Mouse (Mus musculus) myocyte (in vitro differentiated cells): ENCODE data around the gene Iqschfp. TPM values are rescaled to one million over a fixed set of nuclear protein-coding genes. Genes with fewer than 3 reads are reported as not detected.
A peak's percentile ranks its signal among the peaks of the same experiment; 100 is the strongest.

ENCODE experiments used
- H3K27me3 ChIP-seq: one replicate; pipeline ENCODE4 v1.6.1; 2011; ENCODE audit not compliant: control insufficient read depth, insufficient read depth, insufficient read length
- H3K36me3 ChIP-seq: one replicate; pipeline ENCODE4 v1.6.1; 2011; ENCODE audit not compliant: control insufficient read depth, insufficient read depth
- H3K4me2 ChIP-seq: one replicate; pipeline ENCODE4 v1.6.1; 2011; ENCODE audit warnings: low read depth, control low read depth
- H3K4me3 ChIP-seq: one replicate; pipeline ENCODE4 v1.5.1; 2011; ENCODE audit warnings: mild to moderate bottlenecking, control low read depth, moderate library complexity
- H3K79me2 ChIP-seq: one replicate; pipeline ENCODE4 v1.6.1; 2011; ENCODE audit not compliant: control insufficient read depth, insufficient read depth
- H3ac ChIP-seq: one replicate; pipeline ENCODE4 v1.6.1; 2011; ENCODE audit not compliant: control insufficient read depth, insufficient read length
- CEBPB ChIP-seq: IDR thresholded peaks from 2 replicates; pipeline ENCODE4 v1.6.1; 2011; ENCODE audit warnings: mild to moderate bottlenecking, moderate library complexity; ENCODE audit not compliant: poor library complexity, insufficient read depth, severe bottlenecking
- E2F4 ChIP-seq: IDR thresholded peaks from one replicate; pipeline ENCODE4 v1.6.1; 2011; ENCODE audit warnings: mild to moderate bottlenecking, control low read depth, moderate library complexity; ENCODE audit not compliant: insufficient read depth
- MAX ChIP-seq: IDR thresholded peaks from one replicate; pipeline ENCODE4 v1.6.1; 2011; ENCODE audit warnings: low read depth, mild to moderate bottlenecking, control low read depth
- MYOD1 ChIP-seq, 3 experiments: IDR thresholded peaks; one replicate each; pipeline ENCODE4 v1.6.1; 2011; ENCODE audit warnings: control low read depth in 2 of 3, low read depth in 2 of 3, mild to moderate bottlenecking in 2 of 3, moderate library complexity in 1 of 3; ENCODE audit not compliant: insufficient read length in 2 of 3, control insufficient read depth in 1 of 3
- MYOG ChIP-seq, 3 experiments: IDR thresholded peaks; one replicate each; pipeline ENCODE4 v1.6.1; 2011; ENCODE audit warnings: control low read depth in 2 of 3, low read depth in 2 of 3, mild to moderate bottlenecking in 2 of 3; ENCODE audit not compliant: insufficient read length in 2 of 3, control insufficient read depth in 1 of 3, insufficient read depth in 1 of 3
- POLR2A ChIP-seq: IDR thresholded peaks from one replicate; pipeline ENCODE4 v1.6.1; 2011; ENCODE audit warnings: low read depth, mild to moderate bottlenecking, control low read depth, moderate library complexity; ENCODE audit not compliant: insufficient read length
- POLR2AphosphoS2 ChIP-seq: IDR thresholded peaks from one replicate; pipeline ENCODE4 v1.6.1; 2011; ENCODE audit warnings: low read depth, control low read depth; ENCODE audit not compliant: insufficient read length
- REST ChIP-seq: IDR thresholded peaks from one replicate; pipeline ENCODE4 v1.6.1; 2011; ENCODE audit warnings: mild to moderate bottlenecking, control low read depth, moderate library complexity; ENCODE audit not compliant: insufficient read depth, insufficient read length
- SRF ChIP-seq: IDR thresholded peaks from one replicate; pipeline ENCODE4 v1.6.1; 2011; ENCODE audit warnings: low read depth; ENCODE audit not compliant: control insufficient read depth, insufficient read length
- TCF12 ChIP-seq: IDR thresholded peaks from one replicate; pipeline ENCODE4 v1.6.1; 2011; ENCODE audit warnings: mild to moderate bottlenecking, control low read depth; ENCODE audit not compliant: poor library complexity, insufficient read depth, severe bottlenecking
- TCF3 ChIP-seq: IDR thresholded peaks from one replicate; pipeline ENCODE4 v1.6.1; 2011; ENCODE audit warnings: low read depth, control low read depth; ENCODE audit not compliant: insufficient read length
- USF1 ChIP-seq: IDR thresholded peaks from one replicate; pipeline ENCODE4 v1.6.1; 2011; ENCODE audit warnings: low read depth, mild to moderate bottlenecking, control low read depth, moderate library complexity
- polyA plus RNA-seq: library from polyadenylated mRNA; unstranded; fragments of >200 nt; fragmentation: generic; extraction: Trizol; gene quantifications from one replicate; pipeline ENCODE4 v1.2.1, GENCODE M21; 2012; ENCODE audit warnings: missing spikeins

The Iqschfp gene
- polyA plus RNA-seq, 1 experiment, result not detected

GRCm38 (mm10) chr3:68493586-68494295 lies 601.7 kb downstream of the Iqschfp start:
- peak overlapping the region; percentile 91 for H3K4me3 ChIP-seq
- peak overlapping the region; percentile 89 for H3ac ChIP-seq
- peaks cover 33% of the 10 kb centered on the region for H3K79me2 ChIP-seq
- TF ChIP-seq E2F4 (no peak), POLR2AphosphoS2 (peak; percentile 77), REST (peak; percentile 54), SRF (no peak), MYOD1 (IDR thresholded peaks at IDR 0.05; ENCODE audit: control insufficient read depth in 1 of 3, insufficient read length in 2 of 3, low read depth in 2 of 3) (peak in 1 of 3 experiments; percentile 24), TCF3 (no peak), POLR2A (peak; percentile 83), MYOG (IDR thresholded peaks at IDR 0.05; ENCODE audit: control insufficient read depth in 1 of 3, insufficient read depth in 1 of 3, insufficient read length in 2 of 3, low read depth in 2 of 3) (peak in 2 of 3 experiments; percentile 65 to 66), CEBPB (no peak), TCF12 (no peak), MAX (no peak), USF1 (no peak)
- no peaks in the 10 kb centered on the region for H3K36me3 ChIP-seq
- no peaks in the 10 kb centered on the region for H3K27me3 ChIP-seq
- H3K4me2 ChIP-seq, result peak overlapping the region; percentile 98

GRCm38 (mm10) chr3:68494296-68495095 lies 602.5 kb downstream of the Iqschfp start:
- peak overlapping the region; percentile 98 for H3K4me2 ChIP-seq
- peak overlapping the region; percentile 91 for H3K4me3 ChIP-seq
- no peak for TF ChIP-seq MYOD1 (IDR thresholded peaks at IDR 0.05; ENCODE audit: control insufficient read depth in 1 of 3, insufficient read length in 2 of 3, low read depth in 2 of 3)
- no peak for TF ChIP-seq USF1
- no peak for TF ChIP-seq REST
- no peak for TF ChIP-seq TCF12
- no peak for TF ChIP-seq MAX
- TF ChIP-seq POLR2A, result peak; percentile 40
- peak; percentile 35 for TF ChIP-seq POLR2AphosphoS2
- TF ChIP-seq TCF3, result no peak
- H3K27me3 ChIP-seq, result no peaks in the 10 kb centered on the region
- H3ac ChIP-seq, result peak overlapping the region; percentile 89
- H3K79me2 ChIP-seq, result peaks cover 40% of the 10 kb centered on the region
- H3K36me3 ChIP-seq, result peaks cover 3% of the 10 kb centered on the region

- peak in 1 of 3 experiments; percentile 50 for TF ChIP-seq MYOD1 (IDR thresholded peaks at IDR 0.05; ENCODE audit: control insufficient read depth in 1 of 3, insufficient read length in 2 of 3, low read depth in 2 of 3)
- TF ChIP-seq POLR2AphosphoS2, result peak; percentile 56
- TF ChIP-seq MYOG (IDR thresholded peaks at IDR 0.05; ENCODE audit: control insufficient read depth in 1 of 3, insufficient read depth in 1 of 3, insufficient read length in 2 of 3, low read depth in 2 of 3), result peak in 1 of 3 experiments; percentile 6
- no peak for TF ChIP-seq TCF3
- TF ChIP-seq POLR2A, result peak; percentile 67
- no peak for TF ChIP-seq TCF12
- Histone ChIP-seq H3K36me3 (peaks cover 3% of the 10 kb centered on the region), H3K4me2 (peak overlapping the region; percentile 98), H3K4me3 (peak overlapping the region; percentile 91), H3K79me2 (peaks cover 47% of the 10 kb centered on the region), H3K27me3 (no peaks in the 10 kb centered on the region), H3ac (peak overlapping the region; percentile 89)
Measured at GRCm38 (mm10) chr3:68495096-68495735, 603.2 kb downstream of the Iqschfp start.

- Histone ChIP-seq H3K36me3 (peaks cover 3% of the 10 kb centered on the region), H3ac (peak overlapping the region; percentile 89), H3K4me2 (peak overlapping the region; percentile 98), H3K79me2 (peaks cover 53% of the 10 kb centered on the region), H3K4me3 (peak overlapping the region; percentile 91), H3K27me3 (no peaks in the 10 kb centered on the region)
- TF ChIP-seq MYOD1 (IDR thresholded peaks at IDR 0.05; ENCODE audit: control insufficient read depth in 1 of 3, insufficient read length in 2 of 3, low read depth in 2 of 3), result no peak
- no peak for TF ChIP-seq POLR2A
- TF ChIP-seq REST, result no peak
- TF ChIP-seq TCF12, result no peak
- TF ChIP-seq SRF, result no peak
- TF ChIP-seq USF1, result no peak
- no peak for TF ChIP-seq MAX
- no peak for TF ChIP-seq E2F4
- TF ChIP-seq MYOG (IDR thresholded peaks at IDR 0.05; ENCODE audit: control insufficient read depth in 1 of 3, insufficient read depth in 1 of 3, insufficient read length in 2 of 3, low read depth in 2 of 3), result no peak
- no peak for TF ChIP-seq CEBPB
- no peak for TF ChIP-seq POLR2AphosphoS2
- no peak for TF ChIP-seq TCF3
Measured at GRCm38 (mm10) chr3:68495736-68496242, 603.8 kb downstream of the Iqschfp start.
